Mouse (Mus musculus) brain, adult 2 months (tissue): ENCODE data around the gene Efna4.

ENCODE experiments used
- DNase-seq: peaks from one replicate; pipeline ENCODE4 v3.0.0; 2011; ENCODE audit warnings: low read depth, low spot score

The Efna4 gene

GRCm38 (mm10) chr3:89330948-89331347 is 6.9 kb downstream of the Efna4 start:
- no peak for DNase-seq

- no peak for DNase-seq
These were observed 7.5 kb downstream of the Efna4 start for GRCm38 (mm10) chr3:89330346-89330745.

GRCm38 (mm10) chr3:89328623-89329022 is 9.2 kb downstream of the Efna4 start:
- DNase-seq, result no peak

- no peak for DNase-seq
These were observed 10.4 kb downstream of the Efna4 start for GRCm38 (mm10) chr3:89327371-89327870.

GRCm38 (mm10) chr3:89325882-89326281 is 11.9 kb downstream of the Efna4 start:
- no peak for DNase-seq

GRCm38 (mm10) chr3:89322514-89323165 is 15.2 kb downstream of the Efna4 start, which contains the start of gene Efna3:
Gene Efna3, minus strand, starts transcription at chr3:89322965.
- peak; percentile 90 for DNase-seq

GRCm38 (mm10) chr3:89322131-89322500 is 15.7 kb downstream of the Efna4 start:
- peak; percentile 47 for DNase-seq

- peak; percentile 65 for DNase-seq
These were observed 16.4 kb downstream of the Efna4 start for GRCm38 (mm10) chr3:89321183-89322130.

- DNase-seq, result peak; percentile 62
These were observed 17.1 kb downstream of the Efna4 start for GRCm38 (mm10) chr3:89320581-89321182.

GRCm38 (mm10) chr3:89319591-89320350 is 18.1 kb downstream of the Efna4 start:
- DNase-seq, result peak; percentile 80

GRCm38 (mm10) chr3:89318971-89319590 is 18.7 kb downstream of the Efna4 start:
- no peak for DNase-seq

GRCm38 (mm10) chr3:89318316-89318715 is 19.5 kb downstream of the Efna4 start:
- DNase-seq, result peak; percentile 48

GRCm38 (mm10) chr3:89317246-89317645 is 20.6 kb downstream of the Efna4 start:
- peak; percentile 61 for DNase-seq

GRCm38 (mm10) chr3:89316833-89317232 is 21.0 kb downstream of the Efna4 start:
- peak; percentile 94 for DNase-seq

GRCm38 (mm10) chr3:89315930-89316831 is 21.6 kb downstream of the Efna4 start:
- DNase-seq, result peak; percentile 33

- DNase-seq, result peak; percentile 87
These were observed 22.5 kb downstream of the Efna4 start for GRCm38 (mm10) chr3:89315195-89315929.

GRCm38 (mm10) chr3:89314791-89315190 is 23.0 kb downstream of the Efna4 start:
- no peak for DNase-seq

GRCm38 (mm10) chr3:89314340-89314739 is 23.5 kb downstream of the Efna4 start:
- no peak for DNase-seq

GRCm38 (mm10) chr3:89308089-89308488 is 29.7 kb downstream of the Efna4 start:
- DNase-seq, result peak; percentile 80
